Mouse (Mus musculus): Measurements from ENCODE around the gene Tmem161a. TPM values are rescaled to one million over a fixed set of nuclear protein-coding genes. Genes with fewer than 3 reads are reported as not detected.

Gene Tmem161a
- total RNA-seq, 2 experiments from 2014 or later, result 75.3 to 75.9 TPM

GRCm38 (mm10) chr8:70158069-70158853 lies 13.9 kb upstream of the Tmem161a start:
- intact Hi-C loops (cut with DNase I), result no loop called here
- peak; percentile 51 to 55 for DNase-seq

GRCm38 (mm10) chr8:70159211-70159610 lies 12.9 kb upstream of the Tmem161a start:
- DNase-seq, result no peak
- intact Hi-C loops (cut with DNase I), result no loop called here

DNA sequence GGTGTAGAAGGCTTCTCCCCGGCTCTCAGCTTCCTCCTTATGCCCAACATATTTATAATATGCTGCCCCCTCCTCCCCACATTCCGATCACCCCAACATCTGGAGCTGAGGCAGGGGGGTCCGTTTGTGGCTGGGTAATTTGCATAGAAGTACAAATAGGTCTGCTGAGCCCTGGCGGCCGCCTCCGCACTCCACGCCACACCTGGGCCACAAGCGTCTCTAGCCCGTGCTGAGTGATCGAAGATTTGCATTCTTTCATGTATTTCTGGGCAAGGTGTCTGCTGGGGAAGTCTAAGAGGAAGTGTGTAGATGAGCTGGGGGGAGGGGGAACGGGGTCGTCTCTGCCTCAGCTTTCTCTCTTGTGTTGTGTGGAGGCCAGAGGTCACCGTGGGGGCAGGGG lies 12.1 kb upstream of the Tmem161a start:
- no peak for DNase-seq
- intact Hi-C loops (cut with DNase I), result no loop called here

- DNase-seq, result no peak
These were observed 8.8 kb upstream of the Tmem161a start for GRCm38 (mm10) chr8:70163316-70163715.

GRCm38 (mm10) chr8:70166504-70167110 lies 5.5 kb upstream of the Tmem161a start:
- intact Hi-C loops (cut with DNase I), result loop anchor here (1.0 to 5.0 kb wide), 2 partner anchors 62 to 79 kb away; no protein-coding TSS in a partner anchor

More at GRCm38 (mm10) chr8:70163316-70163715, 8.8 kb upstream of the Tmem161a start:
- intact Hi-C loops (cut with DNase I), result no loop called here

DNA sequence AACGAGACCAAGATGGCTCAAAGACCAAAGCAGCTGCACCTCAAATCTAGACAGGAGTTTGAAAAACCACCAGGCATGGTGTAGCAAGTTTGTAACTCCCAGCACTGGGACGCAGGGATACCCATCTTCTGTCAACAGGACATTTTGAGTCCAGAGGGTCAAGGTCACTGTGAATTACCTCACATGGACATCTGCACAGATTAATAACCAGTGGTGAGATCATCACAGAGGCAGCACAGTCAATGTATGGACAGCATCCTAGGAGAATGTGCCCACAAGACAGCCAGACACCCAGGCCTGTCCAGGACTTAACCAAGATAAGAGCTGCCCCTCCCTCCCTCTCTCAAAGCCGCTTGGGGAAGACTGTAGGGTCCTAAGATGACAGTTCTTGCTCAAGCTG lies 2.0 kb upstream of the Tmem161a start:
- intact Hi-C loops (cut with DNase I), result no loop called here
- no peak for DNase-seq

More at GRCm38 (mm10) chr8:70166504-70167110, 5.5 kb upstream of the Tmem161a start:
- peak; percentile 49 to 53 for DNase-seq

GRCm38 (mm10) chr8:70170748-70171147 lies 1.4 kb upstream of the Tmem161a start:
- no peak for DNase-seq
- intact Hi-C loops (cut with DNase I), result no loop called here

DNA sequence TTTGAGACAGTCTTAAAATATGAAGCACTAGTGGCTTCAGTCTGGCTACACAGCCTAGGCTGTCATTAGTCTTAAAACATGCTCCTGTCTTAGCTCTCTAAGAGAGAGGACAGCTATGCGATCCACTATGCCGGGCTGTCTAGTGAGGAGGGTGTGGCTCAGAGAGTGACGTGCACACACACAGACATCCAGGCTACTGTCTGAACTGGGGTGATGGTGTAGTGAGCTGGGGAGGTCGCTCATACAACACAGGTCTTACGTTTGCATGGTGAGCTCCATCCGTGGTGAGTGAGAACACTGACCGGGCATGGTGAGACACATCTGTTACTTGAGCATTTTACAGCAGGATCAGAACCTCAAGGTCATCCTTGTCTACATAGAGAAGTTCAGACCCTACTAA lies 916 bp upstream of the Tmem161a start:
- intact Hi-C loops (cut with DNase I), result no loop called here

DNA sequence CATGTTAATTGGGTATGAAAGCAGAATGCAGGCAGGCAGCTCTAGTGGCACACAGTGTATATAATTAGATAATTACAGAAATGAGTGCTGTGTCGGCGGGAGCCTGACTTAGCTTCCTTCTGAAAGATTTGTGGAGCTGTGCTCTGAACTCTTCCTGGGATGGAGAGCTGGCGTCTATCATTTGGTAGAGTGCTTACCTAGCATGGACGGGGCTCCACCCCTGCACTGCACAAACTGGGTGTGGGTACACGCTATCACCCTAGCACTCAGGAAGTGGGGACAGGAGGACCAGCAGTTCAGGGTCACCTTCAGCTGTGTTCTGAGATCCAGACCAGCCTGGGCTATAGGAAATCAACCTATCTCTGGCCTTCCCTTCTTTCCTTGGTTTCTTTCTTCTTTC lies 1.2 kb downstream of the Tmem161a start:
- intact Hi-C loops (cut with DNase I), result no loop called here

More for the DNA sequence above, 916 bp upstream of the Tmem161a start:
- DNase-seq, result no peak

DNA sequence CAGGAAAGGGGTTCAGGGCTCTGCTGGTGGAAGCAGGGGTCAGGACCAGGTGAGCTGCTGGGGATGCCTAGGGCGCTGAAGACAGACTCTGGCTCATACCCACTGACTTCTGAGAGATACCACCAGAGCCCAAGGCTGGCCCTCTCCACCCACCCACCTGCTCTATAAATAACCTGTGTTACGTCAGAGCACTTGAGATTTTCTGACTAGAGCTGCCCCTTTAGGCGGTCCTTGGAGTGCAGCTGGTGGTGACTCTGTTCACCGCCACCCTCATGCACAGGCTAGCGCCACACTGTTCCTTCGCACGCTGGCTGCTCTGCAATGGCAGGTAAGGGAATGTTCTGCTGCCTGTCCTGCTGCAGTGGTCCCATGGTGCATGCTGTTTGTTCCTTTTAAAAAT lies 1.9 kb downstream of the Tmem161a start:
- intact Hi-C loops (cut with DNase I), result no loop called here

More for the DNA sequence above, 1.2 kb downstream of the Tmem161a start:
- DNase-seq, result no peak

GRCm38 (mm10) chr8:70178231-70178630 lies 6.1 kb downstream of the Tmem161a start:
- no peak for DNase-seq
- intact Hi-C loops (cut with DNase I), result no loop called here

More for the DNA sequence above, 1.9 kb downstream of the Tmem161a start:
- DNase-seq, result no peak

- intact Hi-C loops (cut with DNase I), result no loop called here
- no peak for DNase-seq
These were observed 6.9 kb downstream of the Tmem161a start for GRCm38 (mm10) chr8:70179082-70179481.

DNA sequence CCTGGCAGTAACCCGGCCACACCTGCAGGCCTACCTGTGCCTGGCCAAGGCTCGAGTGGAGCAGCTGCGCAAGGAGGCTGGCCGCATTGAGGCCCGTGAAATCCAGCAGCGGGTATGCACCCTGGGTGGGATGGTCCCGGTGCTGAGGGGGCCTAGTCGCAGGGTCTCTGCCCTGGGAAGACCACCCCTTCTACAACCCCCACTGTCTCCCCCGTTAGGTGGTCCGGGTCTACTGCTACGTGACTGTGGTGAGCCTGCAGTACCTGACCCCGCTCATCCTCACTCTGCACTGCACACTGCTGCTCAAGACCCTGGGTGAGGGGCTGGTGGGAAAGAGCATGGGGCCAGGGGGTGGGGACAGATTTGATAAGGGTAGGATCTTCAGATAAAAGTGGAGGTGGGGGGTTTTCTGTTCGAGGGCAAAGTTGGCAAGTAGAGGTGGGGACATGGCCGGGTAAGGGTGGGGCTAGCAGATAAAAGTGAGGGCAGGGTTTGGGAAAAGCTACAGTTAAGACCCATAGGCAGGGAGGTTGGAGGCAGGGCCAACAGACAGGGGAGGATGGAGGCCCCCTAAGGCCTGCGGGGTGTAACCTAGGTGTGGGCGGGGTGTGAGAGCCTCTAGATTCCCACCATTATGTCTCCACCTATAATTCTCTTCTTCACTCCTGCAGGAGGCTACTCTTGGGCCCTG lies 9.2 kb downstream of the Tmem161a start:
- DNase-seq, result no peak
- intact Hi-C loops (cut with DNase I), result no loop called here

GRCm38 (mm10) chr8:70181903-70182252 lies 9.7 kb downstream of the Tmem161a start:
- intact Hi-C loops (cut with DNase I), result no loop called here
- DNase-seq, result no peak

DNA sequence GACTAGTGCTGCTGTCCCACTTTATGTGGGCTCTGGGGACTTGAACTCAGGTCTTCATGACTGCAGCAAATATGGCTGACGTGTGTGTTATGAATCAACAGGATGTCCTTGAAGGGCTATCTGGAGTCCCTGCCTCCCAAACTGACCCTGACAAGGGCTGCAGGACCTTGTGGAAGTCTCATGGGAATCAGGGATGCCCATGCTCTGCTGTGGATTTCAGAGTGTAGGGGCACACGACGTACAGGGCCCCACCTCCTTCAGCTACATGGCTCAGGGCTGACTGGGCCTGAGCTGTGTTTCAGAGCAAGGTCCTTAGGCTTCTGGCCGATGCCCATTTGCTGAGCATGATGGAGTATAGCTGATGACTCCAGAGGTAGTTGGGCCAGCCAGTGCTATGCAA lies 11.0 kb downstream of the Tmem161a start:
- intact Hi-C loops (cut with DNase I), result no loop called here
- no peak for DNase-seq

DNA sequence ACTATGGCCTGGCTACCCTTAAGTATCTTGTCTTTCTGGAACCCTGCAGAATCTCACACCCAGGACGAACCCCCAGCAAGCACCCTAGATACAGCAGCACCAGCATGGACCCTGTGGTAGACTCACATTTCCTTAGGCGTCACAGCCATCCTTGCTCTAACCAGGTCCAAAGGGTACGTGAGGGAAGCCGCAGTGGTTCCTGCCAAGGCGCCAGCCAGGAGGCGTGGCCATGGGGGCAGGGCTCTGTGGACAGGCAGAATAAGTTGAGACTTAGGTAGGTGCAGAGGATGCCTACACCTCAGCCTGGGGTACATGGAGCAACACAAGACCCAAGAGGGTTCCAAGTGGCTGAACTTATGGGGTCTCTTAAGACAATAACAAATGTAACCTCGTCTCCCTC lies 16.6 kb downstream of the Tmem161a start:
- no peak for DNase-seq
- intact Hi-C loops (cut with DNase I), result no loop called here

DNA sequence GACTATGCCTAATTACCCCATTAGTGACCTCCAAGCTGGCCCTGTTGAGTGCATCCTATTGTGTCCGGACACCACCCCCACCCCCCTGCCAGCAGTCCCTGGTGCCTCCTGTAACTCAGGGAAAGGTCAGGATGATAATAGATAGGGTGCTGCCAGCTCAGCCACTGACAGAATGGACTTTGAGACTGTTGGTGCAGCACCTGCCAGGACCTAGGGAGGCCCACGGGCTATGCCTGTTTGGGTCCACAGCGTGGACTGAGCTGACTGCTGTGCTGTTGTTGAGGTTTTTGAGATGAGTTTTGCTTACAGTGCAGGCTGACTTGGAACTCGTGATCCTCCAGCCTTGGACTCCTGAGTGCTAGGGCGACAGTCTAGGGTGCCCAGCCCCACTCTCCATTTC lies 21.1 kb downstream of the Tmem161a start:
- intact Hi-C loops (cut with DNase I), result no loop called here

DNA sequence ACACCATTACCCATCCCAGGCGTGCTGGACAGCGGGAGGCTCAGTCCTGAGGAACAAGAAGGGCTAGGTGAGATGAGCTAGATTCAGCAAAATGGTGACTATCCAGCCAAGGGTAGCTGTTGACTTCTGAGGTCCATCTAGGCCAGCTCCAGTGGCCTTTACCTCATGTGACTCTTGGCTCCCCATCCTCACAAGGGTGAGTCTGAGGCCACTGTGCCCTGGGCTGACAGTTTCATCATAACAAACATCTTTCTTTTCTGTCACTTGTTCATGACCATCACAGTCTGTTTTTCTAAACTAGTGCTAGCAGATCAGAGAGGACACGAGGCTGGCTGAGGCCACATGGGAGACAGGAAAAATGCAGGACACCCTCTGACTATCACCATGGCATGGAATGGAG lies 22.0 kb downstream of the Tmem161a start:
- intact Hi-C loops (cut with DNase I), result no loop called here
- no peak for DNase-seq

More for the DNA sequence above, 21.1 kb downstream of the Tmem161a start:
- DNase-seq, result no peak

DNA sequence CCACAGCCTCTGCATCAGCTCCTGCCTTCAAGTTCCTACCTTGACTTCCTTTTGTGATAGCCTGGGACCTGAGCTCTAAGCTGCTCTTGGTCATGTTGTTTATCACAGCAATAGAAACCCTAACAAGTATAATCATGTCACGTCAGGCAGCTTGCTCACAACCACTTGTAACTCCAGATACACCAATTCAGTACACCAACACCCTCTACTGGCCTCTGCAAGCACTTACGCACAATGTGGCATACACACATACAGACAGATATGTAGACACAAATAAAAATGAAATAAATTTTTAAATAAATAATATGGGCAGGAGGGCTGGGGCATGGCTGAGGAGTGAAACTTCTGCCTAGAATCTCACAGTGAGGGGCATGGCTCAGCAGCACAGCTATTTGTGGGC lies 23.6 kb downstream of the Tmem161a start:
- no peak for DNase-seq
- intact Hi-C loops (cut with DNase I), result loop anchor here (5.0 kb wide), 1 partner anchor 37 kb away; the partner anchor contains the start of genes Armc6 and Sugp2

DNA sequence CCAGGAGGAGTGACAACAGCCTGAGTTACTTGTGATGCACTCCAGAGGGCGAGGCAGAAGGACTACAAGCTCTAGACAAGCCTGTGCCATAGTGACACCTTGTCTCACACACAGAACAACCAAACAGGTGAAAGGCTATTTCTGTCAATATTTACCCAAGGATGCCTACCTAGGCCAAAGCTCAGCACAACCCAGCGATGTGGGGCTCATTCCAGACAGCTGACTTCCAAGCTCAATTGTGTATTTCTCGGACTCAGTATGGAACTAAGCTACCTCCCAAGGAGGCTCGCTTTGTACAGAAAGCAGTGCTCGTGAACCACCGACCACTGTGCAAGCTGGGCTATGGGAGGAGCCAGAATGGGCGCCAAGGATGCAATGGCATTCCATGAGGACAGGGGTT lies 25.4 kb downstream of the Tmem161a start:
- no peak for DNase-seq

GRCm38 (mm10) chr8:70200098-70200681 lies 28.0 kb downstream of the Tmem161a start:
- no peak for DNase-seq
- intact Hi-C loops (cut with DNase I), result no loop called here

More for the DNA sequence above, 25.4 kb downstream of the Tmem161a start:
- intact Hi-C loops (cut with DNase I), result loop anchor here (5.0 kb wide), 1 partner anchor 35 kb away; the partner anchor contains the start of genes Armc6 and Sugp2
